Mouse (Mus musculus) megakaryocyte, embryonic 14.5 days (primary cell): ENCODE measurements around the gene Brca1.

ENCODE experiments used
- FLI1 ChIP-seq: IDR thresholded peaks from 2 replicates; pipeline ENCODE4 v1.6.1; 2012; ENCODE audit warnings: low read length, inconsistent platforms, mixed read lengths
- GATA1 ChIP-seq: IDR thresholded peaks from 3 replicates; pipeline ENCODE4 v1.6.1; 2012; ENCODE audit warnings: mixed read lengths, low read length, inconsistent platforms, borderline replicate concordance

DNA sequence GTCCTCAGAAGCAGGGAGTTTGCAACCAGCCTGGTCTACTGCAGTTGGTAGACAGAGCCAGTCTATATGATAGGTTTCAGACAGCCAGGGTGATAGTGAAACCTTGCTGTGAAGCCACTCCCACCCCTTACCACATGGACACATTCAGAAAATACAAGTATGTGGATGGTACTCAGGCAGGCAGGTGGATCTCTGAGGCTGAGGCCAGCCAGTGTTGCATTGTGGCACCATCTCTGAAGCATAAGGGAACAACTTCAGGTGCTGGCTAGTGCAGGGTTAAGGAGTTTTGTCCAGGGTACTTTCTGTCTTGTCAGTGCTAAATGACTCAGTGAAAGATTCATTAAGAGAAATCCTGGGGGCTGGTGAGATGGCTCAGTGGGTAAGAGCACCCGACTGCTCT lies 105.4 kb downstream of the Brca1 start:
- TF ChIP-seq GATA1 (no peak), FLI1 (no peak)
